Mouse (Mus musculus) forebrain, embryonic 12.5 days (tissue): Measurements from ENCODE around the gene Serpina3i. TPM values are rescaled to one million over a fixed set of nuclear protein-coding genes. Genes with fewer than 3 reads are reported as not detected.
"Not testable (repeated sequence)": the region's sequence is repeated elsewhere in the genome, so short reads cannot be mapped to it uniquely, and the experiment has no call there.

Experiments used
- ATAC-seq: fragments of 200-750 bp; cut with Nextera tagmentation; 2 replicates; pipeline ENCODE4 v1.8.0; 2017; ENCODE audit warnings: moderate TSS enrichment; ENCODE audit not compliant: low FRiP score
- H3K27ac ChIP-seq: fragments of 300-500 bp; sonication (generic); 2 replicates; pipeline ENCODE4 v1.5.1; 2016; ENCODE audit warnings: mild to moderate bottlenecking
- H3K27me3 ChIP-seq: fragments of 300-500 bp; sonication (generic); 2 replicates; pipeline ENCODE4 v1.6.1; 2016; ENCODE audit warnings: mild to moderate bottlenecking
- H3K36me3 ChIP-seq: fragments of 300-500 bp; sonication (generic); replicated peaks from 2 replicates; pipeline ENCODE4 v1.6.1; 2016; ENCODE audit warnings: mild to moderate bottlenecking
- H3K4me1 ChIP-seq: fragments of 300-500 bp; sonication (generic); 2 replicates; pipeline ENCODE4 v1.6.1; 2016
- H3K4me2 ChIP-seq: fragments of 300-500 bp; sonication (generic); 2 replicates; pipeline ENCODE4 v1.6.1; 2016; ENCODE audit warnings: mild to moderate bottlenecking, moderate library complexity
- H3K4me3 ChIP-seq: fragments of 300-500 bp; sonication (generic); replicated peaks from 2 replicates; pipeline ENCODE4 v1.5.1; 2016; ENCODE audit warnings: mild to moderate bottlenecking
- H3K9ac ChIP-seq: fragments of 300-500 bp; sonication (generic); 2 replicates; pipeline ENCODE4 v1.6.1; 2016; ENCODE audit warnings: mild to moderate bottlenecking
- H3K9me3 ChIP-seq: fragments of 300-500 bp; sonication (generic); 2 replicates; pipeline ENCODE4 v1.6.1; 2016
- WGBS: fragments of 180-500 bp; shearing (Covaris S2); methylation state at CpG from one replicate; pipeline ENCODE4 v1.1.7; 2016; 5-methylcytosine and 5-hydroxymethylcytosine counted together
- polyA plus RNA-seq: library from polyadenylated mRNA; unstranded; fragments of >200 nt; fragmentation: Nextera tagmentation; extraction: Ambion mirVana; gene quantifications from 2 replicates; pipeline ENCODE4 v1.2.1, GENCODE M21; 2016

The Serpina3i gene
- 0.09 TPM in 1 of 2 replicates, not detected in the other for polyA plus RNA-seq

DNA sequence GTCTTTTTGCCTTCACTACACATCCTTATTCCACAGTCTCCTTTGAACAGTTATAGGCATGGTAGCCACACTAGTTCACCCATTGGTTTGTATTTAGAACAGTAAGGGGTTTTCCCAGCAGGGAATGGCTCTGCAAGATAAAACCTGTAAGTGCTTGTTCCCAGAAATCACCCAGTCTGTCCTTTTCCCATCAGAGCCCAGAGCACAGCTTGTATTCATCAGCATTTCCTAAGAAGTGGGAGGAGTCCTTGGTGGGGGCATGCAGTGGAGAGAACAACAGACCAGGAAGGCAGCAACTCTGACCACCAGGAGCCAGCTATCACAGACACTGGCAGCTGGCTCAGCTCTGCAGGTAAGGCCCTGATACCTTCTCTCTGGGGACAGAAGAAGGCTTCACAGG is at the start of gene Serpina3i:
Gene Serpina3i (plus strand): TSS at position 260 of the 400 bp plus-strand sequence.
- H3K27ac ChIP-seq: no peak within 1 kb of the TSS
- no peak within 1 kb of the TSS for H3K4me2 ChIP-seq
- H3K4me1 ChIP-seq: peaks cover 3% of the 10 kb centered on the region; the same call in 1 of the 2 replicates
- no peaks in the 10 kb centered on the region for H3K9me3 ChIP-seq
- H3K27me3 ChIP-seq: no peaks in the 10 kb centered on the region
- H3K4me3 ChIP-seq: no peak within 1 kb of the TSS
- ATAC-seq: no peak
- H3K36me3 ChIP-seq: no peaks in the 10 kb centered on the region
- no peak within 1 kb of the TSS for H3K9ac ChIP-seq

DNA sequence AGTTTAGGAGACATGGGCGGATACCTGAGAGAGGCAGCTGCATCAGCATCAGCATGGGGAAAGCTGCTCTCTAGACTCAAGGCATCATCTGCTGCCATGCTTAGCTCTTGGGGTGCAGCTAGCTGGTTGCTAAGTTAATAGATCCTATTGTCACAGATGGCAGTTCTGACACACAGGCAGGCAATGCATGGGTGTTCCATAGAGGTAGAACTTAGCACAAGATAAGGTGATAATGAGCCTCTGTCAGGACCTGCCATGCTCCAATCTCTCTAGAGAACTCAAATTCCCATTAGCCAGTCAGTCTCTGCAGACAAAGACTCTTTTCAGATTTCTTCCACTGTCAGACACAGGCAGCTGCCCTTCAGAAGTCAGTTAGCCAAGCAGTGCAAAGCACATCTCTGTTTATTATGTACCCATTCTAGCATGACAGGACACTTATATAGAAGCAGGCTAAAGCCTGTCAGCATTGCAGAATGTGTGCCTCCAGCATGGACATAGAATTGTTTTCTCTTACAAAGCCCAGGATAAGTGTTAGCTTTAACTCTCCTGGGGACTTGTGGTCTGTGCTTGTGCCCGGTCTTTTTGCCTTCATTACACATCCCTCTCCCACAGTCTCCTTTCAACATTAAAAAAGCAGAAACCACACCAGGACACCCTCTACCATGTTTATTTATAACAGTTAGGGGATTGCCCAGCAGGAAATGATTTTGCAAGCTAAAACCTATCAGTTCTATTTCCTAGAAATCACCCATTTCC is 49.1 kb upstream of the Serpina3i start:
- H3K27ac ChIP-seq: no peak overlapping the region
- no peaks in the 10 kb centered on the region for H3K9me3 ChIP-seq
- 0 out of 2 replicates have a peak, but pooled peaks have one; percentile 39 for ATAC-seq
- WGBS: 51% methylated on average over 2 of the region's 2 CpGs
- H3K4me3 ChIP-seq: no peak overlapping the region
- H3K9ac ChIP-seq: no peak overlapping the region
- H3K36me3 ChIP-seq: no peaks in the 10 kb centered on the region
- no peaks in the 10 kb centered on the region for H3K27me3 ChIP-seq
- no peaks in the 10 kb centered on the region; the same call in 1 of the 2 replicates for H3K4me1 ChIP-seq
- no peak overlapping the region for H3K4me2 ChIP-seq

DNA sequence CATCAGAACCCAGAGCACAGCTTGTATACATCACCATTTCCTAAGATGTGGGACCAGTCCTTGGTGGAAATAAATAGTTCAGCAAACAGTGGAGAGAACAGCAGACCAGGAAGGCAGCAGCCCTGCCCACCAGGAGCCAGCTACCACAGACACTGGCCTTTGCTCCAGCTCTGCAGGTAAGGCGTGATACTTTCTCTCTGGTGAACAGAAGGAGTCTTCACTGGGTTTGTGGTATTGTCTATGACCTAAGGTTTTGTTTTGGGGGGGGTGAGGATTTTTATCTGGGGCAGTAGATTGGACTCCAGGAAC is 48.5 kb upstream of the Serpina3i start, which contains the start of gene Serpina3f:
Gene Serpina3f (plus strand): TSS at position 100 of the 309 bp plus-strand sequence.
- H3K27ac ChIP-seq: no peak within 1 kb of the TSS
- H3K9ac ChIP-seq: no peak within 1 kb of the TSS
- H3K36me3 ChIP-seq: no peaks in the 10 kb centered on the region
- H3K4me2 ChIP-seq: no peak within 1 kb of the TSS
- H3K9me3 ChIP-seq: no peaks in the 10 kb centered on the region
- WGBS: 69% methylated on average over 1 of the region's 1 CpGs
- H3K4me1 ChIP-seq: no peaks in the 10 kb centered on the region; the same call in 1 of the 2 replicates
- no peaks in the 10 kb centered on the region for H3K27me3 ChIP-seq
- H3K4me3 ChIP-seq: no peak within 1 kb of the TSS
- ATAC-seq: no peak

DNA sequence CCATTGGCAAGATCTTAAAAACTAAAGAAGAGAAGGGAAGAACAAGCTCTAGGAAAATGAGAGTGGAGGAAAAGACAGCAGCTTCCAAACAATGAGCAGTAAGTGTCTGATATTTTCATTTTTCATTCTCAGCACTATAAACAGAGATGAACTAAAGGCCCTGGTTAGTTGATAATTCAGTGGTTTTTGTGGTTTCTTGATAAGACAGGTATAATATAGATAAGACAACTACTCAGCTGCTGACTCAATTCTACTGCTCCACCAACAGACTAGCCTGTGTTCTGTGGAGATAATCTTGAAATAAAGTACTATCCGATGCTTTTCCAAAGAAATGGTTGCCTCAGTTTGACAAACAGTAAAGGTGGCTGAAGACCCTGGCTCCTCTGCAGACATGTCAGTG is 47.7 kb upstream of the Serpina3i start:
- H3K36me3 ChIP-seq: no peaks in the 10 kb centered on the region
- H3K4me1 ChIP-seq: no peaks in the 10 kb centered on the region; the same call in 1 of the 2 replicates
- no peaks in the 10 kb centered on the region for H3K27me3 ChIP-seq
- H3K4me3 ChIP-seq: no peak overlapping the region
- WGBS: 100% methylated on average over 1 of the region's 1 CpGs
- ATAC-seq: no peak
- no peak overlapping the region for H3K4me2 ChIP-seq
- H3K9me3 ChIP-seq: no peaks in the 10 kb centered on the region
- H3K27ac ChIP-seq: no peak overlapping the region
- no peak overlapping the region for H3K9ac ChIP-seq

DNA sequence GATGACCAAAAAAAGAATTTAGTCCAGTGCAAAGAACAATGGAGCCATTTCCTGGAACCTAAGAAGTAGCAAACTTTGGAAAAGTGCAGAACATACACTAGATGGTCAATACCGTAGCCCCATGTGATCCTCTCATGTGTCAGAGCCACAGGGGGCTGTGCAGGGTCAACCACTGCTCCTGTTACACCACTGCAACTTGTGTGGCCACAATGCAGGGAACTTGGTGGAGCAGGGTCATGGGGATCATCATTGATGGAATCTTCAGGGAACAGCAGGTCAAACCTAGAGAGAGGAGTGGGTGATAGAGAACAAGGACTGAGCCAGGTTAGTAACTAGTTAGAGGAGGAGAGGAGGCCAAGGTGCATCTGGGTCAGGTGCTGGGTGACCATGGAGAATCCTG is 41.3 kb upstream of the Serpina3i start:
- Histone ChIP-seq H3K4me2 (no peak overlapping the region), H3K9me3 (no peaks in the 10 kb centered on the region), H3K27me3 (no peaks in the 10 kb centered on the region), H3K27ac (no peak overlapping the region), H3K4me1 (no peaks in the 10 kb centered on the region), H3K4me3 (no peak overlapping the region), H3K36me3 (no peaks in the 10 kb centered on the region), H3K9ac (no peak overlapping the region)
- 88% methylated on average over 1 of the region's 1 CpGs for WGBS
- ATAC-seq: no peak

DNA sequence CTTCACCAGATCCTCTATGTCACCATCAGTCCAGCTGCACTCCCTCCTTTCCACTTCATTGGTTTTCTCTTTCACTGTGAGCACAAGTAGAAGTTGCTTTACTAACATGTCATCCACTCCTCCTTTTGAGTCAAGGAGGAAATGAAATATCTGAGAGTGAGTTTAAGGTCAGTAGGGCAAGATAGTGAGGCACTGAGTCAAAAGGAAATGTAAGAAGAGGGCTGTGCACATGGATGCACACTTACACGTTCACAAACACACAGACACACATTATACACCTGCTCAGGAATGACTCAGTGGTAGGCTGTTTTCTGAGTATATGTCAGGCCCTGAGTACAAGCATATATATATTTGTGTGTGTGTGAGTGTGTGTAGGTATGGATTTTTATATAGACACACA is 39.2 kb upstream of the Serpina3i start:
- no peak overlapping the region for H3K4me3 ChIP-seq
- H3K27ac ChIP-seq: no peak overlapping the region
- no peak overlapping the region for H3K4me2 ChIP-seq
- H3K36me3 ChIP-seq: no peaks in the 10 kb centered on the region
- no peaks in the 10 kb centered on the region for H3K27me3 ChIP-seq
- WGBS: 57% methylated on average over 1 of the region's 1 CpGs
- no peaks in the 10 kb centered on the region for H3K9me3 ChIP-seq
- no peak overlapping the region for H3K9ac ChIP-seq
- H3K4me1 ChIP-seq: no peaks in the 10 kb centered on the region
- no peak for ATAC-seq

DNA sequence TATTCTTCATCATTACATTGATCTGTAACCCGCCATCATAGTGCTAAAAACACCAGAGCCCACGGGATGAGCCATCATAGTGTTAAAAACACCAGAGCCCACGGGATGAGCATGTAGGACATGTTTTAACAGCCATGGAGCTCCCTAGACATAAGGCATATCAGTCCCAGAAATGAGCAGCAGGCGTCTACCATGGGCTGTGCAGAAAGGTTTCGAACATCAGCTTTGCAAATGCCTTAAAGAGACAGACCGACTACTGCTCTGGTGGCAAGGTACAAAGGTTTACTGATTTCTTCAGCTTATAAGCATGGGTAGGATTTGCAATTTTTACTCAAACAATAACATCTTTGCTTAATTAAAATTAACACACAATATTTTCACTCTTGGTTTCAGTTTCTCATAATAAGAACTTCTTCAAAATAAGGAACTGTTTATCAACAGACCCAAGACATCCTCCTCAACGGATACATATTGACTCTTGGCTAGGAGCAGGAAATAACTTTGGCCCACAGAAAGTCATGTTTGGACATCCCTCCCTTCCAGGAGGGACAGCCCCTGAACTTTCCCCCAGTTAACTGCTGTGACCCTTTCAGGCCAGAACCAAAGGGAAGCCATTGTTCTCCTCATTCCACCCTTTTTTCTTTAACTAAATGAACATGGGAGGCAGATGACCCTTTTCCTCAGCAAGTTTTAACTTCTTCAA is 38.2 kb upstream of the Serpina3i start:
- H3K4me3 ChIP-seq: no peak overlapping the region
- no peak overlapping the region for H3K27ac ChIP-seq
- H3K4me1 ChIP-seq: no peaks in the 10 kb centered on the region
- no peak for ATAC-seq
- WGBS: 77% methylated on average over 7 of the region's 7 CpGs
- H3K9ac ChIP-seq: no peak overlapping the region
- H3K36me3 ChIP-seq: no peaks in the 10 kb centered on the region
- H3K9me3 ChIP-seq: no peaks in the 10 kb centered on the region
- no peaks in the 10 kb centered on the region for H3K27me3 ChIP-seq
- H3K4me2 ChIP-seq: no peak overlapping the region

DNA sequence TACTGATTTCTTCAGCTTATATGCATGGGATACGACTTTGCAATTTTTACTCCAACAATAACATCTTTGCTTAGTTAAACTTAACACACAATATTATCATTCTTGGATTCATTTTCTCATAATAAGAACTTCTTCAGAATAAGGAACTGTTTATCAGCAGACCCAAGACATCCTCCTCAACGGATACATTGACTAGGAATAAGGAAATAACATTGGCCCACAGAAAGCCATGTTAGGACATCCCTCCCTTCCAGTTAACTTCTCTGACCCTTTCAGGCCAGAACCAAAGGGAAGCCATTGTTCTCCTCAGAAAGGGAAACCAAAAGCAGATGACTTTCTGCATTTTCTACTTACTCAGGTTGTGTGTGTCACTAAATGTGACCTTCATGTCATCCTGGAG is 32.2 kb upstream of the Serpina3i start:
- Histone ChIP-seq H3K4me3 (no peak overlapping the region), H3K9me3 (no peaks in the 10 kb centered on the region), H3K27ac (no peak overlapping the region), H3K9ac (no peak overlapping the region), H3K4me2 (no peak overlapping the region), H3K27me3 (no peaks in the 10 kb centered on the region), H3K4me1 (no peaks in the 10 kb centered on the region), H3K36me3 (no peaks in the 10 kb centered on the region)
- WGBS: 76% methylated on average over 2 of the region's 2 CpGs
- ATAC-seq: no peak

DNA sequence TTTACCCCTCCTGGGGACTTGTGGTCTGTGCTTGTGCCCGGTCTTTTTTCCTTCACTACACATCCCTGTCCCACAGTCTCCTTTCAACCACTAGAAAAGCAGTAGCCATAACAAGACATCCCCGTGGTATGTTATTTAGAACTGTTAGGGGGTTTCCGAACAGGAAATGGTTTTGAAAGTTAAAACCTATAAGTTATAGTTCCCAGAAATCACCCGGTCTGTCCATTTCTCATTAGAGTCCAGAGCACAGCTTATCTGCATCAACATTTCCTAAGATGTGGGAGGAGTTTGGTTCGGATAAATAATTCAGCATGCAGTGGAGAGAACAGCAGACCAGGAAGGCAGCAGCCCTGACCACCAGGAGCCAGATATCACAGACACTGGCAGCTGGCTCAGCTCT is 27.0 kb upstream of the Serpina3i start, which contains the start of gene Serpina3g:
Gene Serpina3g (plus strand): TSS at position 331 of the 400 bp plus-strand sequence.
- WGBS: 81% methylated on average over 5 of the region's 5 CpGs
- Histone ChIP-seq H3K4me1 (no peaks in the 10 kb centered on the region), H3K9me3 (no peaks in the 10 kb centered on the region), H3K27ac (no peak within 1 kb of the TSS), H3K9ac (no peak within 1 kb of the TSS), H3K27me3 (no peaks in the 10 kb centered on the region), H3K4me3 (no peak within 1 kb of the TSS), H3K4me2 (no peak within 1 kb of the TSS), H3K36me3 (no peaks in the 10 kb centered on the region)
- no peak for ATAC-seq

DNA sequence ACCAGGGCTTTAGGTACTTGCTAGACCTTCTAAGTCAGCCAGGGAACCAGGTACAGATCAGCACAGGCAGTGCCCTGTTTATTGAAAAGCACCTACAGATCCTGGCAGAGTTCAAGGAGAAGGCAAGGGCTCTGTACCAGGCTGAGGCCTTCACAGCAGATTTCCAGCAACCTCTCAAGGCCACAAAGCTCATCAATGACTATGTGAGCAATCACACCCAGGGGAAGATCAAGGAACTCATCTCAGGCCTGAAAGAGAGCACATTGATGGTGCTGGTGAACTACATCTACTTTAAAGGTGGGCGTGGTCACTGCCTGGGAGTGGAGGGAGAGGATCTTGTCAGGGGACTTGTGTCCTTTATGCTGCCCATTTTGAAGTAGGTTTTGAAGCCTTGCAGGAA is 24.9 kb upstream of the Serpina3i start:
- ATAC-seq, H3K4me2 ChIP-seq, H3K27me3 ChIP-seq, H3K36me3 ChIP-seq, H3K4me3 ChIP-seq, H3K4me1 ChIP-seq, H3K9me3 ChIP-seq, H3K27ac ChIP-seq, H3K9ac ChIP-seq: not testable (repeated sequence)
- 93% methylated on average over 1 of the region's 1 CpGs for WGBS

DNA sequence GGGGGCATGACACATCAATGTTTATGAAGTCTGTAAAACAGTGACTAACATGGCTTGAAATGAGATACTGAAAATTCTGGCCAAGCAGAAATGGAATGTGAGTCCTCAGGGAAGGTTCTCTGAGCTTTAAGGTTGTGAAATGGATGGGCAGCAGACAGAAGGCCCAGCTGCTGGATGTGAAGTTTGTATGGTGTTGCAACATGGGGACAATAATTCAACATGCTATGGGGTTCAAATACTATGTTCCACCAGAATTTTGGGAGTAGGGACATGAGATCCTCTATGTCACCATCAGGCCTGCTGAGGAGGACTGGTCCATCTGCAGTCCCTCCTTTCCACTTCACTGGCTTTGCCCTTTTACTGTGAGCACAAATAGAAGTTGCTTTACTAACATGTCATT is 19.6 kb upstream of the Serpina3i start:
- no peaks in the 10 kb centered on the region for H3K27me3 ChIP-seq
- no peak for ATAC-seq
- H3K9ac ChIP-seq: no peak overlapping the region
- no peak overlapping the region for H3K4me3 ChIP-seq
- H3K36me3 ChIP-seq: no peaks in the 10 kb centered on the region
- no peak overlapping the region for H3K27ac ChIP-seq
- no peak overlapping the region for H3K4me2 ChIP-seq
- no peaks in the 10 kb centered on the region for H3K9me3 ChIP-seq
- H3K4me1 ChIP-seq: peaks cover 7% of the 10 kb centered on the region; the same call in 1 of the 2 replicates

DNA sequence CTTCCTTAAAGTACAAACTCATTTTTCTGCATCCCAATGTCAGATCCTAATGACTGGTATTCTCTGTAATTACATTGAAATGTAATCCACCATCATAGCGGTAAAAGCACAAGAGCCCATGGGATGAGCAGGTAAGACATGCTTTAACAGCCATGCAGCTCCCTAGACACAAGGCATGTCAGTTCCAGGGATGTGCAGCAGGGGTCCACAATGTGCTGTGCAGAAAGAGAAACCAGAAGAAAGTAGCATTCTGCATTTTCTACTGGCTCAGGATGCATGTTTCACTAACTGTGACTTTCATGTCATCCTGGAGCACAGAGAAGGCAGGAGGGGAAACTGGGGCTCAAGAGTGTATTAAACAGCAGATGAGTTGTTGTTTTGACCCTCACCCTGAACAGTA is 17.8 kb upstream of the Serpina3i start:
- Histone ChIP-seq H3K27me3 (no peaks in the 10 kb centered on the region), H3K9ac (no peak overlapping the region), H3K4me3 (no peak overlapping the region), H3K9me3 (no peaks in the 10 kb centered on the region), H3K36me3 (no peaks in the 10 kb centered on the region), H3K27ac (no peak overlapping the region), H3K4me2 (no peak overlapping the region), H3K4me1 (peaks cover 7% of the 10 kb centered on the region; the same call in 1 of the 2 replicates)
- WGBS: 74% methylated on average over 1 of the region's 1 CpGs
- no peak for ATAC-seq

DNA sequence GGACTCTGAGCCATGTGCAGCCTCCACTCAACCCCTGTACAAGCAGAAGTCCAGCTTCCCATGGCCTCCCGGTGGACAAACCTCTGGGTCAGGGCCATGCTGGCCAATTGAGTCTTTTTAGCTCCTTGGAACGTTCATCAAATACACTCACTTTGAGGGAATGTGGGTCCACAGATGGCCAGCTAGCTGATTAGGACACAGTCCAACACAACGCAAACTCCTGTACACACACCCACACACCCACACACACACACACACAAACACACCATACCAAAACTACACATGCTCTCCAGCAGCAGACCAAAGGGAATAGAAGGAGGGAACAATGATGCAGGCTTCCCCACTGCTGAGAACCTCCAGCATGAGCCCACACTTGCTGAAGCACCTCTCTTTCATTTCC is 17.3 kb upstream of the Serpina3i start:
- 78% methylated on average over 3 of the region's 3 CpGs for WGBS

More for the DNA sequence above, 17.3 kb upstream of the Serpina3i start:
- Histone ChIP-seq H3K9me3 (no peaks in the 10 kb centered on the region), H3K4me2 (no peak overlapping the region), H3K9ac (no peak overlapping the region), H3K36me3 (no peaks in the 10 kb centered on the region), H3K27me3 (no peaks in the 10 kb centered on the region), H3K4me3 (no peak overlapping the region), H3K4me1 (peaks cover 7% of the 10 kb centered on the region; the same call in 1 of the 2 replicates), H3K27ac (no peak overlapping the region)
- no peak for ATAC-seq
